Mouse (Mus musculus): ENCODE results near the gene Il1rapl1. TPM values are rescaled to one million over a fixed set of nuclear protein-coding genes. Genes with fewer than 3 reads are reported as not detected.

Gene Il1rapl1
- polyA plus RNA-seq, 1 experiment from 2014 or later: 0.27 TPM

- Histone ChIP-seq H3K27me3 (replicated peaks) (no peaks in the 10 kb centered on the region), H3K4me1 (no peaks in the 10 kb centered on the region), H3K9ac (no peak overlapping the region), H3K4me2 (no peak overlapping the region), H3K9me3 (no peaks in the 10 kb centered on the region), H3K36me3 (no peaks in the 10 kb centered on the region), H3K27ac (replicated peaks) (no peak overlapping the region), H3K4me3 (no peak overlapping the region)
- ATAC-seq (ENCODE audit: extremely low read depth, insufficient number of reproducible peaks, low FRiP score, low TSS enrichment): no peak
- WGBS: 47% methylated on average over 7 of the region's 7 CpGs
These were observed 42.6 kb downstream of the Il1rapl1 start for GRCm38 (mm10) chrX:88072741-88073419.

GRCm38 (mm10) chrX:88070368-88070767 lies 45.1 kb downstream of the Il1rapl1 start:
- 76% methylated on average over 3 of the region's 3 CpGs for WGBS
- no peak for ATAC-seq (ENCODE audit: extremely low read depth, insufficient number of reproducible peaks, low FRiP score, low TSS enrichment)

GRCm38 (mm10) chrX:88043556-88043955 lies 71.9 kb downstream of the Il1rapl1 start:
- no peak for ATAC-seq (ENCODE audit: extremely low read depth, insufficient number of reproducible peaks, low FRiP score, low TSS enrichment)
- H3K36me3 ChIP-seq: no peaks in the 10 kb centered on the region
- H3K27me3 ChIP-seq (replicated peaks): no peaks in the 10 kb centered on the region
- no peak overlapping the region for H3K4me3 ChIP-seq
- H3K27ac ChIP-seq (replicated peaks): no peak overlapping the region
- H3K9ac ChIP-seq: no peak overlapping the region
- no peak overlapping the region for H3K4me2 ChIP-seq
- H3K9me3 ChIP-seq: no peaks in the 10 kb centered on the region
- H3K4me1 ChIP-seq: no peaks in the 10 kb centered on the region
- WGBS: 71% methylated on average over 1 of the region's 1 CpGs

More at GRCm38 (mm10) chrX:88070368-88070767, 45.1 kb downstream of the Il1rapl1 start:
- no peaks in the 10 kb centered on the region for H3K4me1 ChIP-seq
- H3K9ac ChIP-seq: no peak overlapping the region
- H3K4me3 ChIP-seq: no peak overlapping the region
- H3K4me2 ChIP-seq: no peak overlapping the region
- no peaks in the 10 kb centered on the region for H3K27me3 ChIP-seq (replicated peaks)
- H3K36me3 ChIP-seq: no peaks in the 10 kb centered on the region
- H3K27ac ChIP-seq (replicated peaks): no peak overlapping the region
- no peaks in the 10 kb centered on the region for H3K9me3 ChIP-seq

- no peaks in the 10 kb centered on the region for H3K9me3 ChIP-seq
- no peaks in the 10 kb centered on the region for H3K4me1 ChIP-seq
- H3K9ac ChIP-seq: no peak overlapping the region
- no peak for ATAC-seq (ENCODE audit: extremely low read depth, insufficient number of reproducible peaks, low FRiP score, low TSS enrichment)
- H3K4me2 ChIP-seq: no peak overlapping the region
- no peaks in the 10 kb centered on the region for H3K27me3 ChIP-seq (replicated peaks)
- H3K4me3 ChIP-seq: no peak overlapping the region
- H3K36me3 ChIP-seq: no peaks in the 10 kb centered on the region
- WGBS: 37% methylated on average over 1 of the region's 1 CpGs
- no peak overlapping the region for H3K27ac ChIP-seq (replicated peaks)
These were observed 76.5 kb downstream of the Il1rapl1 start for GRCm38 (mm10) chrX:88038984-88039383.

DNA sequence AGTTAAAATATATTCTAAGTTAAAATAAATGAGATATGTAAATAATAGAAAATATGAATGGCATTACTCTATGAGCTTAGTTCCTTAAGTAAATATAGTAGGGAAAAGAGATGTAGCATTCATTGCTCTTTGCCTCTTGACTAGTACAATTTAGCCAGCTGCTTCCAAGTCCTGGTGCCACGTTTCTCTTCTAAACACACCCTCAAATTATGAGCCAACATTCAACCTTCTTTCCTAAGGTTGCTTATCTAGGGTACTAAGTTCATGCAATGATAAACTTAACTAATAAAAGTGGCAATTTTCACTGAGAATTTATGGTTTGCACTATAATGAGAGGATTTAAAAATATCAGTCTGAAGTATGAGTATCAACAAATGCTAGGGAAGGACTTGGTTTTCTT lies 218.3 kb downstream of the Il1rapl1 start:
- Histone ChIP-seq H3K27ac (replicated peaks) (no peak overlapping the region), H3K27me3 (replicated peaks) (no peaks in the 10 kb centered on the region), H3K9ac (no peak overlapping the region), H3K4me3 (no peak overlapping the region), H3K4me2 (no peak overlapping the region), H3K36me3 (no peaks in the 10 kb centered on the region), H3K9me3 (no peaks in the 10 kb centered on the region), H3K4me1 (no peaks in the 10 kb centered on the region)
- WGBS: 90% methylated on average over 1 of the region's 1 CpGs
- ATAC-seq (ENCODE audit: extremely low read depth, insufficient number of reproducible peaks, low FRiP score, low TSS enrichment): no peak

GRCm38 (mm10) chrX:87891916-87892315 lies 223.5 kb downstream of the Il1rapl1 start:
- Histone ChIP-seq H3K4me1 (no peaks in the 10 kb centered on the region), H3K4me2 (no peak overlapping the region), H3K27me3 (replicated peaks) (no peaks in the 10 kb centered on the region), H3K27ac (replicated peaks) (no peak overlapping the region), H3K9me3 (no peaks in the 10 kb centered on the region), H3K9ac (no peak overlapping the region), H3K4me3 (no peak overlapping the region), H3K36me3 (no peaks in the 10 kb centered on the region)
- no peak for ATAC-seq (ENCODE audit: extremely low read depth, insufficient number of reproducible peaks, low FRiP score, low TSS enrichment)

- no peak for ATAC-seq (ENCODE audit: extremely low read depth, insufficient number of reproducible peaks, low FRiP score, low TSS enrichment)
- H3K4me2 ChIP-seq: no peak overlapping the region
- no peak overlapping the region for H3K4me3 ChIP-seq
- H3K27me3 ChIP-seq (replicated peaks): no peaks in the 10 kb centered on the region
- H3K9me3 ChIP-seq: no peaks in the 10 kb centered on the region
- H3K4me1 ChIP-seq: no peaks in the 10 kb centered on the region
- no peak overlapping the region for H3K9ac ChIP-seq
- H3K27ac ChIP-seq (replicated peaks): no peak overlapping the region
- WGBS: 66% methylated on average over 2 of the region's 2 CpGs
- H3K36me3 ChIP-seq: no peaks in the 10 kb centered on the region
These were observed 261.3 kb downstream of the Il1rapl1 start for GRCm38 (mm10) chrX:87854107-87854506.

- Histone ChIP-seq H3K27ac (replicated peaks) (no peak overlapping the region), H3K27me3 (replicated peaks) (no peaks in the 10 kb centered on the region), H3K36me3 (no peaks in the 10 kb centered on the region), H3K4me1 (no peaks in the 10 kb centered on the region), H3K4me2 (no peak overlapping the region), H3K9me3 (no peaks in the 10 kb centered on the region), H3K9ac (no peak overlapping the region), H3K4me3 (no peak overlapping the region)
- ATAC-seq (ENCODE audit: extremely low read depth, insufficient number of reproducible peaks, low FRiP score, low TSS enrichment): no peak
These were observed 301.6 kb downstream of the Il1rapl1 start for GRCm38 (mm10) chrX:87813884-87814283.

DNA sequence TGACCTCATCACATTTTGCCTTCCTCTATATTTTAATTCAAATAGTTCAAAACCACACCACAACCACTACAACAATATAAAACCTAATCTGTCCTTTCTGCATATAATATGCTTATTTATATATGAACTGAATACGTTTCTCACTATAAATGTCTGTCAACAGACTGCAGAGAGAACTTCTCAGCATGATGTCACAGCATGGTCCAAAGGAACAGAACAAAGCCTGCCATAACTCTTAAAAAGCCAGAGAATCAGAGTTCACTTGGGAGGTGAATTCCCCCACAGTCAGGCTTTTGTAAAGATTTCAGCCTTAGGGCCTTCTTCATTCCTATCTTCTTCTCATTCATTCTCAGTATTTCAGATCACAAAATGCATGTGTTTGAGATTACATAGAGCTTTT lies 307.7 kb downstream of the Il1rapl1 start:
- Histone ChIP-seq H3K4me3 (no peak overlapping the region), H3K9ac (no peak overlapping the region), H3K9me3 (no peaks in the 10 kb centered on the region), H3K4me1 (no peaks in the 10 kb centered on the region), H3K36me3 (no peaks in the 10 kb centered on the region), H3K4me2 (no peak overlapping the region), H3K27ac (replicated peaks) (no peak overlapping the region), H3K27me3 (replicated peaks) (no peaks in the 10 kb centered on the region)
- WGBS: 48% methylated on average over 1 of the region's 1 CpGs
- ATAC-seq (ENCODE audit: extremely low read depth, insufficient number of reproducible peaks, low FRiP score, low TSS enrichment): no peak

DNA sequence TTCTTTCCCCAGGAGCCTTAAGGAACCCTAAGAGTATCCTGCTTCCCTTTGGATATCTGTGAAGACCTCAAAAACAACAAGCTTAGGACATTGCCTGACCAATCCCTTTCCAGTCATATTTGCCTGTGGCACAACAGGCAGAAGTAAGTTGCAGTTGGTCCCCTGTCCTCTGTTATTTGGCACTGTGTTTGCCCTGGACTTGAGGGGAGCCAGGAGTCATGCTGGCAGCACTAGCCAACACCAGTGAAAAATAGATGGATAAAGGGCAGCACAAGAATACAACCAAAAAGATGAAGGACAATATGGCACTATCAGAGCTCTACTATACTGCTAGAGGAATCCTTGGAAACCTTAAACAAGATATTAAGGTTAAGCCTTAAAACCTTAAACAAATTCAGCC lies 322.4 kb downstream of the Il1rapl1 start:
- ATAC-seq (ENCODE audit: extremely low read depth, insufficient number of reproducible peaks, low FRiP score, low TSS enrichment): no peak
- H3K4me3 ChIP-seq: no peak overlapping the region
- H3K4me2 ChIP-seq: no peak overlapping the region
- no peaks in the 10 kb centered on the region for H3K27me3 ChIP-seq (replicated peaks)
- no peaks in the 10 kb centered on the region for H3K36me3 ChIP-seq
- H3K9ac ChIP-seq: no peak overlapping the region
- H3K27ac ChIP-seq (replicated peaks): no peak overlapping the region
- H3K4me1 ChIP-seq: no peaks in the 10 kb centered on the region
- H3K9me3 ChIP-seq: no peaks in the 10 kb centered on the region

DNA sequence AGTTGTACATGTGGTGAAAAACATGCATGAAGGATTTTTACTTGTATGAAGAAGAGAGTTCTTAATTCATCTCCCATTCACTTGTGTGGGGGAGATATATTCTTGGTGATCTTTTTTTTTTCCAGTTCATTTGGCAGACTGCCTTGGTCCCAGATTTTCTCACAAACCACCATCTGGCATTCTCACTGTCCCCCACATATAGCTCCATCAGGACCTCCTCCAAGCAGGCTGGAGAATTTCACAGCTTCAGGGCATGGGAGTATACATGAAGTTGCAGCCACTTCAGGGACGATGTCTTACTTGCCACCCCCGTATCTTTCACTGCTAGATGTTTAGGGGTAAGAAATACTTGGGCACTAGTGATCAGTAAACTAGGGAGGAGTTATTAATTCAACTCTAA lies 404.9 kb downstream of the Il1rapl1 start:
- H3K9ac ChIP-seq: no peak overlapping the region
- no peaks in the 10 kb centered on the region for H3K27me3 ChIP-seq (replicated peaks)
- H3K4me3 ChIP-seq: no peak overlapping the region
- no peak for ATAC-seq (ENCODE audit: extremely low read depth, insufficient number of reproducible peaks, low FRiP score, low TSS enrichment)
- H3K4me2 ChIP-seq: no peak overlapping the region
- no peak overlapping the region for H3K27ac ChIP-seq (replicated peaks)
- no peaks in the 10 kb centered on the region for H3K9me3 ChIP-seq
- H3K4me1 ChIP-seq: no peaks in the 10 kb centered on the region
- 49% methylated on average over 2 of the region's 2 CpGs for WGBS
- no peaks in the 10 kb centered on the region for H3K36me3 ChIP-seq

DNA sequence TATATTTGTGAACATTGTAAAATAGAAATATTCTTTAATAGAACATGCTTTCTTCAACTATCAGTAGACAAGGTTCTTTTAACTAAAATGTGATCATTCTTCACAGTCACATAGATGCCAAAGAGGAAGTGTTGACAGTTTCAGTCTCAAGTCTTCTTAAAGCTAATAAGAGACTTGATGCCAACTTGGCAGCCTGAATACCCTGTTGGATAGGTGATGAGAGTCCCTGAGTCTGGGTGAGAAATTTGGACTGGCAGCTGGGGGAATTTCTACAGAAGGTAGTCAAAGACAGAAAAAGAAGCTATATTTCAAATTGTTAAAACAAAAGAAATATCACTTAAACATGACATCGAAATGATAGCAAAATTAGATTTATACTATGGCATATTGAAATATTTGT lies 451.6 kb downstream of the Il1rapl1 start:
- 63% methylated on average over 1 of the region's 1 CpGs for WGBS
- H3K4me1 ChIP-seq: no peaks in the 10 kb centered on the region
- H3K36me3 ChIP-seq: no peaks in the 10 kb centered on the region
- ATAC-seq (ENCODE audit: extremely low read depth, insufficient number of reproducible peaks, low FRiP score, low TSS enrichment): no peak
- H3K27me3 ChIP-seq (replicated peaks): no peaks in the 10 kb centered on the region
- H3K9ac ChIP-seq: no peak overlapping the region
- no peak overlapping the region for H3K27ac ChIP-seq (replicated peaks)
- no peak overlapping the region for H3K4me2 ChIP-seq
- H3K9me3 ChIP-seq: no peaks in the 10 kb centered on the region
- no peak overlapping the region for H3K4me3 ChIP-seq

Data from heart, embryonic 13.5 days (tissue).